Mouse (Mus musculus): ENCODE measurements around the gene Pogz. TPM values are rescaled to one million over a fixed set of nuclear protein-coding genes. Genes with fewer than 3 reads are reported as not detected.

Gene Pogz
- total RNA-seq (2021): 10 to 100 TPM; 12.9 to 20.2 TPM
- long read RNA-seq, experiment 1, partial matches to known transcripts: 0 of 1 reads
- long read RNA-seq, experiment 1, other reads (novel, unspliced or antisense): 1 of 1 reads
- long read RNA-seq, experiment 2, partial matches to known transcripts: 0 of 1 reads
- long read RNA-seq, experiment 2, other reads (novel, unspliced or antisense): 1 of 1 reads

GRCm38 (mm10) chr3:94837183-94837890 lies at the start of gene Pogz:
Gene Pogz, plus strand, starts transcription at chr3:94837567.
- peak; percentile 96 to 98 for DNase-seq

DNA sequence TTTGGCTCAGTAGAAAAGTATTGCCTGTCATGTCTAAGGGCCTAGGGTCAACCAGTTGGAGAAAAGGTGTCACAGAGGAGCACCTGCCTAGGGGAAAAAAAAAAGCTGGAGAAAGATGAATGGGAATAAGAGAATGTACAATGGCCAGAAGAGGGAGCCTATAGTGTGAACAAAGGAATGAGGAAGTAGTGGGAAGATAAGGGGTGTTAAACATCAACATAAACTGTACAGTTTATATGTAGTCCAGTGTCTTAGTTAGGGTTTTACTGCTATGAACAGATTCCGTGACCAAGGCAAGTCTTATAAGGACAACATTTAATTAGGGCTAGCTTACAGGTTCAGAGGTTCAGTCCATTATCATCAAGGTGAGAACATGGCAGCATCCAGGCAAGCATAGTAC lies 48.3 kb upstream of the Pogz start:
- no peak for DNase-seq

GRCm38 (mm10) chr3:94789516-94789915 lies 47.9 kb upstream of the Pogz start:
- no peak for DNase-seq

GRCm38 (mm10) chr3:94792258-94792657 lies 45.1 kb upstream of the Pogz start:
- no peak for DNase-seq

DNA sequence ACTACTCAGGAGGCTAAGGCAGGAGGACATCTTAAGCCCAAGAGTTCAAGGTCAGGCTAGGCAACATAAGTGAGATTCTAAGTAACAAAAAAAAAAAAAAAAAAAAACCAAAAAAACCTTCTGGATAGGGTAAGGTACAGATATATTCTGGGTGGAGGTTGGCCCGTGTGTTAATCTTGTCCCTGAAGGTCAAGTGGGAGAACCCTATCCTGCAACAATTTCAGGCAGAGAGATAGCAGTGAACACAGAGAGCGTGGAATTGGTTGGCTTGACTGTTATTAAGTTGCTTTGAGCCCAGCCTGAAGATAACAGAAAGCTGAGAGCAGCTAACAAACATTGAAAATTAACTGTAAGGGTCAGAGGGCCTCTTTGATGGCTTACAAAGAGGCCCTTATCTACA lies 43.7 kb upstream of the Pogz start:
- no peak for DNase-seq

- DNase-seq: no peak
Observed at GRCm38 (mm10) chr3:94794359-94794758, 43.0 kb upstream of the Pogz start.

DNA sequence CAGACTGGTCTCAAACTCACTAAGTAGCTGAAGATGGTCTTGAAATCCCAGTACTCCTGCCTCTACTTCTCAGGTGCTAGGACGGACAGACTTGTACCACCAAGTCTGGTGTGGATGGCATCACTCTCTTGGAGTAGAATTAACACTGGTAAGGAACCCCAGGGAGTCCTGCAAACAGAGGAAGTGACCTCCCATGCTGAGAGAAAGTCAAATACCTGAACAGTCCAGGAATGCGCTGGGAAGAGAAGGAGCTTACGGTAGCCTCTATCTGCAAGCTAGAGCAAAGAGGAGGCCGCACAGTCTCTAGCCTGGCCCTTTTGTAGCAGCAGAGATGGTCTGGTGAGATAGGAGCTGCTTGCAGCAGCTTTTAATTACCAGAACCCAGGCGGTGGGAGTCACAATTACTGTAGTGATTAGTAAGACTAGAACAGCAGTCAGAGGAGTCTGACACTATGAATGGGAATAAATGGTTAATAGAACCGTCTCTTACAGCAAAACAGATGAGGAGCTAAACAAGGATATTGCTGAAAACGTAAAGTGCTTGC lies 41.7 kb upstream of the Pogz start:
- DNase-seq: no peak

GRCm38 (mm10) chr3:94796181-94796580 lies 41.2 kb upstream of the Pogz start:
- no peak for DNase-seq

- peak; percentile 40 to 51 for DNase-seq
Observed at GRCm38 (mm10) chr3:94804146-94804545, 33.2 kb upstream of the Pogz start.

- DNase-seq: no peak
Observed at GRCm38 (mm10) chr3:94804976-94805375, 32.4 kb upstream of the Pogz start.

GRCm38 (mm10) chr3:94808296-94808695 lies 29.1 kb upstream of the Pogz start:
- no peak for DNase-seq

DNA sequence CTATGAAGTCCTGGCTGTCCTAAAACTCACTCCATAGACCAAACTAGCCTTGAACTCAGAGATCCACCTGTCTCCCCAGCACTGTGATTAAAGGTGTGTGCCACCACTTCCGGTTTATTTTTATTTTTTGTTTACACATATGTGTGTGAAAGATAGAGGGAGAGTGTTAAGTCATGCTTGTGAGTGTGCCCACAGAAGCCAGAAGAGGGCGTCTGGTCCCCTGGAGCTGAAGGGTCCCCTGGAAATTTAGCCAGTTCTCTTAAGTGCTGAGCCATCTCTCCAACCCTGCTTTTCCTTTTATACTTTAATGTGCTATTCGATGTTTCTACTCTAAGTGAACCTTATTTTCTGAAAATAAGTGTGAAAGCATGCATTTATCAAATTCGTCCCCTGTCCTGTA lies 25.7 kb upstream of the Pogz start:
- DNase-seq: peak; percentile 14 to 22

- no peak for DNase-seq
Observed at GRCm38 (mm10) chr3:94813651-94814050, 23.7 kb upstream of the Pogz start.

- no peak for DNase-seq
Observed at GRCm38 (mm10) chr3:94814063-94814462, 23.3 kb upstream of the Pogz start.

DNA sequence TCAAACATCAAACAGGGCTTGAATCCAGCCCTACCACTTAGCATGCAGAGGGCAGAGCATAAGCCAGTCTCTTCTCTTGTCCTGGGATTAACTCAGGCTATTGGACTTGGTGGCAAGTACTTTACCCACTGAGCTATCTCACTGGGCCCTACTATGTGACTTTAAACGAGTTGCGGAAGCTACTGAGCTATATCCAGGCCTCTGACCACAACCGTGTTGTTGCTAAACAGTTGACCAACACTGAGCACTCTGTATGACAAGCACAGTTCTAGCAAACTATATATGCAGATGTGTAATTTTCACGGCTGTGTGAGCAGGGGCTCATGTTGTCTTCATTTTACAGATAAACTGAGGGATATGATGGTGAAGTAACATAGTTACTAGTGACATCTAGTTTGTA lies 22.7 kb upstream of the Pogz start:
- DNase-seq: no peak

DNA sequence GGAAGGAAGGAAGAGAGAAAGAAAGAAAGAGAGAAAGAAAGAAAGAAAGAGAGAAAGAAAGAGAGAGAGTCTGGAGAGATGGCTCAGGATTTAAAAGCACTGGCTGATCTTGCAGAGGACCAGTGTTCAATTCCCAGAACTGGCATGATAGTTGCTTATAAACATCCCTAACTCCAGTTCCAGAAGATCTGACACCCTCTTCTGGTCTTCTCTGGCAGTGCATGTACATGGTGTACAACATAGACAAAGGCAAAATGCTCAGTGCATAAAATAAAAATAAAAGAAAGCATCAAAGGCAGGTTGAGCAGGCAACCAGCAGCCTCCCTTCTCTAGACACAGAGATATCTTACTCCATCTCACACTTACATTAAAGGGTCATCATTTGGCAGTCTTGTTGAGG lies 21.8 kb upstream of the Pogz start:
- DNase-seq: no peak

DNA sequence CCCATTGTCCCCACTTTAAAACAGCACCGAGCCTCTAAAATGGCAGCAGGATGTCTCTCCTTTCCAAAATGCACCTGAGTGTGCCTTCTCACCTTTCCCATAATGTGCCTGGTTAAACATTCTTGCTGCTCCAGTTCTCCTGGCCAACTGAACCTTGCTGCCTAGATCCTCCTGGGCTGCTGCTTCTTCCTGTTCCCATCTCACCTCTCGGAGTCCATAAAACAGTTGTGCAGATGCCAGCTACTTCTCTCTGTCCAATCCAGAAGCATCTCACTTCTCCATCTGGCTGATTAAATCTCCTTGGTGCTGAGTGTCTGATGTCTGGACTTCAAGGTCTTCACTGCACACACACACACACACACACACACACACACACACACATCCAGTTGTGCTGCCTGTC lies 19.6 kb upstream of the Pogz start:
- DNase-seq: no peak

GRCm38 (mm10) chr3:94819452-94820425 lies 17.6 kb upstream of the Pogz start:
- DNase-seq: no peak

DNA sequence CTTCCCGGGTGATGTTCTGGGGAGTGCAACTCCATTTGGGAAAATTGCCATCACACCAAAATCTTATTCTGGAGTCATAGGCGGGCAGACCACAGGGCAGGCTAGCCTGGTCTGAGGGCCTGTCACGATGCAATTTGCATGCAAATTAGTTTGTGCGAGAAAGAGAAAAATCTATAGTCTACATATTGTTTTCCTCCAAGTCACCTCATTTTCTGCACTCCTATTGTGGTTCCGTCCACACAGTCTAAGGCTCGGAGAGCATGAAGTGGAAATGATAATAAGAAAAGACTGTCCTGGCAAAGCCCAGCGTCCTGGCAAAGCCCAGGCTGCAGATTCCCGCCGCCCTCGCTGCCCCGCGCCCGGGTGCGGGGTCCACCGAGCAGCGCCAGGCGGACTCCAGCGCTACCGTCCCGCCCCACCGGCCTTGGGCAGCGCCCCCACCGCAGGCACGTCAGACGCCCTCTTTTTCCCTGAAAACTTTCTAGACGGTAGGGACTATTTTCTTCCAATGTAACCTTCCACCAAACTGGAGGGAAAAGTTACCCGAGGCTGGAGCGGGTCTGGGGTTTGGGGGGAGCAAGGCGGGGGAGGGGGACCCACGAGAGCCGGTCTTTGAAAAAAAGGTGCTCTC lies 16.2 kb upstream of the Pogz start:
- peak; percentile 51 to 79 for DNase-seq

DNA sequence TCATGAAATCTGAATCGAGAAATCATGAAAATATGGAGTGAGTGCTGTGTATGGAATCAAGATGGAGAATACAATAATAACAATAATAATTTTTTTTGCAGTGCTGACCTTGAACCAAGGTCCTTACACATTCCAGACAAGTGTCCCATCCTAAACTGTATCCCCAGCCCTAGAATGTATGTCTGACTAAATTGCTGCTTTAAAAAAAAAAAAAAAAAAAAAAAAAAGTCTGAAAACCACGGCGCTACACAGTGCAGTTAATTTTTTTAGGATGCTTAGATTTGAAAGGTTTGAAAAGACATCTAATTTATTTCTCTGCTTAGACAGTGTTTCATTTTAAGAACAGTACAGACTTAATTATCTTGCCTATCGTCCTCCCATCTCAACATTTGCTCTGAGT lies 15.3 kb upstream of the Pogz start:
- DNase-seq: no peak

DNA sequence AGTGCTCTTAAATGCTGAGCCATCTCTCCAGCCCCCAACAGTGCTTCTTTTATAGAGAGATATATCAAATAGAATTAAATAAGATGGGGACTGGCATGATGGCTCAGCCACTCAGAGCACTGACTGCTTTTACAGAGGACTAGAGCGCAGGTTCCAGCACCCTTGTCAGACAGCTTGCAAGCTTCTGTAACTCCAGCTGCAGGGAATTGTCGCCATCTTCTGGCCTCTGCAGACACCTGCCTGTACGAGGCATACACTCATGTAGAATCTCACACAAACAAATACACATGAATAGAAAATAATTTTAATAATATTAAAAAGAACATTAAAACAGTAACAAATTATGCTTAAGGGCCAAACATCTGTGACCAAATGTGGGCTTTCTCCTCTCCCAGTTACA lies 13.3 kb upstream of the Pogz start:
- no peak for DNase-seq

GRCm38 (mm10) chr3:94832100-94832499 lies 5.3 kb upstream of the Pogz start:
- no peak for DNase-seq
